Mouse (Mus musculus) testis, adult 2 months (tissue): ENCODE measurements at regions not wholly inside any gene's neighbourhood (a gene's known extent, or its start where the extent isn't known, plus 50 kb on each side); places are given as distances from the start of the nearest gene placed in this dataset.

Source experiments
- CTCF ChIP-seq: fragments of 200-500 bp; IDR thresholded peaks from 2 replicates; pipeline ENCODE4 v1.5.1; 2012; ENCODE audit warnings: low read depth, mild to moderate bottlenecking, inconsistent platforms, low read length, moderate library complexity; ENCODE audit not compliant: control insufficient read depth, insufficient read depth, insufficient replicate concordance
- POLR2A ChIP-seq: fragments of 200-500 bp; IDR thresholded peaks from 2 replicates; pipeline ENCODE4 v1.6.1; 2012; ENCODE audit warnings: low read depth, mild to moderate bottlenecking, inconsistent platforms, low read length, moderate library complexity; ENCODE audit not compliant: control insufficient read depth

- TF ChIP-seq CTCF (no peak), POLR2A (no peak)
These were observed 111.6 kb upstream of the Rpl34 start for GRCm38 (mm10) chr3:130841755-130842154.
